Mouse (Mus musculus) thymus, adult 2 months (tissue): Measurements from ENCODE around the gene Edn1.

Experiments used
- CTCF ChIP-seq: fragments of 200-500 bp; IDR thresholded peaks from 2 replicates; pipeline ENCODE4 v1.5.1; 2012; ENCODE audit warnings: mild to moderate bottlenecking, control low read depth, low read length, moderate library complexity, borderline replicate concordance; ENCODE audit not compliant: control insufficient read depth, poor library complexity, insufficient read depth; ENCODE audit errors: extremely low read depth
- POLR2A ChIP-seq: fragments of 200-500 bp; IDR thresholded peaks from 2 replicates; pipeline ENCODE4 v1.6.1; 2012; ENCODE audit warnings: mild to moderate bottlenecking, low read length, control low read depth, moderate library complexity; ENCODE audit not compliant: control insufficient read depth, poor library complexity, insufficient read depth; ENCODE audit errors: extremely low read depth

DNA sequence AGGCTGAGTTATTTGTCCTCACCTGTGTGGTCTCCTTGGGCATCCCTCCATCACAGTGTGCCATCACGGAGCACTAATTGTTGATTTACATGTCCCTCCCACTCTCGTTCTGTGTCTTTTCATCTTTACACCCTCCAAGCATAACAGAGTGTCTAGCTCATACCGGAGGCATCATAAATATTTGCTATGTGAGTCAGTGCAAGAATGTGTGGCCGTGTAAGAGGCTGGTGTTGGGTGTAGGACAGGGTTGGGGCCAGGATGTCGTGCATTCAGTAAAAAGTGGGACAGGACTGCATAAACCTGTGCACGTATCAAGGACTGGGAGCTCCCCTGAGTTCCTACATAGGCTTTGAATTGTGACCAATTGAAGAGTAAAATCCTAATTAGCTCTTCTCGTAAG is 50.4 kb downstream of the Edn1 start:
- no peak for TF ChIP-seq CTCF
- TF ChIP-seq POLR2A: no peak
